In genomic region chr8:110489344-110489743, GRCm38 (mm10) we compare ENCODE assay signal across 12 mouse cellular contexts.
DNase-seq lines count a peak whose midpoint lies in the region; TF ChIP-seq lines count a peak whose summit lies in the region.
"Had no signal": no experiment of that assay in that cellular context is flagged by ENCODE, and none has a peak within 500 bp of the region (broad histone marks: within the 10 kb centered on the region; RNA-seq: fewer than 3 reads in every experiment).

No protein-coding gene starts in this region.

- DNase-seq in kidney, adult 9 months = peak; percentile 10
- no peak for DNase-seq in kidney, adult 18-20 months
- peak; percentile 32 for DNase-seq in 3T3-L1 (ENCODE audit: low read depth, low spot score)
- peak; percentile 17 for DNase-seq in embryo, embryonic 9.5 days (ENCODE audit: extremely low spot score)
- no peak for DNase-seq in layer of hippocampus, adult 8-10 months (ENCODE audit: low spot score in 2 of 2)
- DNase-seq in left cerebral cortex, adult 11 months (ENCODE audit: low spot score) = no peak
- DNase-seq: adrenal gland, postnatal 14 days; gastrocnemius, postnatal 10 days had no signal

- H3K4me1 ChIP-seq in E14TG2a.4 (replicated peaks; ENCODE audit: low read depth, low read length) = peaks cover 14% of the 10 kb centered on the region
- H3K4me1 ChIP-seq: embryonic facial prominence, embryonic 12.5 days; hindbrain, embryonic 13.5 days; midbrain, embryonic 10.5 days had no signal

- peaks cover 3% of the 10 kb centered on the region; the same call in 1 of the 2 replicates for H3K36me3 ChIP-seq in E14TG2a.4 (ENCODE audit: insufficient read depth, low read length)
- H3K36me3 ChIP-seq: embryonic facial prominence, embryonic 12.5 days; hindbrain, embryonic 13.5 days; midbrain, embryonic 10.5 days had no signal

- H3K4me3 ChIP-seq in E14TG2a.4 (replicated peaks; ENCODE audit: low read length) = no peak overlapping the region
- H3K4me3 ChIP-seq: embryonic facial prominence, embryonic 12.5 days; hindbrain, embryonic 13.5 days; midbrain, embryonic 10.5 days had no signal

- H3K9me3 ChIP-seq in E14TG2a.4 (ENCODE audit: low read length) = no peaks in the 10 kb centered on the region
- H3K9me3 ChIP-seq: embryonic facial prominence, embryonic 12.5 days; hindbrain, embryonic 13.5 days; midbrain, embryonic 10.5 days had no signal

- TF ChIP-seq CTCF in E14TG2a.4 (conservative IDR thresholded peaks at IDR 0.05; ENCODE audit: low read length) = peak; percentile 97

- peaks cover 14% of the 10 kb centered on the region for H3K27me3 ChIP-seq in E14TG2a.4 (ENCODE audit: insufficient read depth, low read length)
- H3K27me3 ChIP-seq: embryonic facial prominence, embryonic 12.5 days; hindbrain, embryonic 13.5 days had no signal

Comparison
In these comparisons a context has a peak if more than half of its experiments do, and no peak if none do; other contexts are left out.
1. DNase-seq: peak in kidney, adult 9 months (single experiment), 3T3-L1 (single experiment) and embryo, embryonic 9.5 days (single experiment); none in kidney, adult 18-20 months (single experiment), layer of hippocampus, adult 8-10 months (0 of 2) and left cerebral cortex, adult 11 months (single experiment).